Mouse (Mus musculus) cerebellum, postnatal 10 days (tissue): ENCODE results near the gene Adarb2.

Experiments used
- DNase-seq, 2 experiments: peaks; one replicate each; pipeline ENCODE4 v3.0.0; 2021; ENCODE audit warnings: mixed read lengths in 2 of 2

The Adarb2 gene

GRCm38 (mm10) chr13:8369868-8370387, 167.3 kb downstream of the Adarb2 start:
- DNase-seq: no peak

- peak; percentile 37 to 43 for DNase-seq
These were observed 185.9 kb downstream of the Adarb2 start for GRCm38 (mm10) chr13:8388541-8388940.

DNA sequence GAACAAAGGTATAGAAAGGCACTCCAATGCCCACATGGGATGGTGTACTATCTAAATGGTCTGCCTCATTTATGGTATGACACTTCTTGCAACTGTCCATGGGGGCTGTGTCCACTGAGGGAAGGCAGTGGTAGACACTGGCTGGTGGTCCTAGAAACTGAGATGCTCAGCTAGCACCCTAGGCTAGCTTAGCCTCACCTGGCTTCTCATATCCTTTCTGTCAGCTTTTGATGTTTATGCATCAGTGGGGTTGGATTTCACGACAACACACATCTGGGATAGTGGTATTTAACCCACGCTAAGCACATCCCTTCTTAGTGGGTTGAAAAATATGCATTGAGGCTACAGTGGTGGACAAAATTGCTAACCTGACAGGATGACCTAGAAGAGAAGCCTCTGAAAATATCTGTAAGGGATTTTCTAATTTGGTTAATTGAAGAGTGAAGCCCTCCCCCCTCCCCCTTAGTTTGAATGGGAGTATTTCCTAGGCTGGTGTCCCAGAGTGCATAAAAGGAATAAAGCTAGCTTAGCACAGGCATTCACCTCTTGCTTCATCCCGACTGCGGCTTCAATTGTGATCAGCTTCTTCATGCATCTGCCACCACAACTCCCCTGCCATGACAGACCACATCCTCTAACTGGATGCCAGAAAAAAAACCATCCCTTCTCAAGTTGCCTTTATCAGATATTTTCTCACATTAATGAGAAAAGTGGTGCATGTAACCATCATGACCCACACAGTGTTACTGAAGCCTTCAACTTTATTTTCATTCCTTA, 197.8 kb downstream of the Adarb2 start:
- no peak for DNase-seq

- no peak for DNase-seq
These were observed 199.7 kb downstream of the Adarb2 start for GRCm38 (mm10) chr13:8402324-8402873.

- no peak for DNase-seq
These were observed 203.4 kb downstream of the Adarb2 start for GRCm38 (mm10) chr13:8406020-8406419.

DNA sequence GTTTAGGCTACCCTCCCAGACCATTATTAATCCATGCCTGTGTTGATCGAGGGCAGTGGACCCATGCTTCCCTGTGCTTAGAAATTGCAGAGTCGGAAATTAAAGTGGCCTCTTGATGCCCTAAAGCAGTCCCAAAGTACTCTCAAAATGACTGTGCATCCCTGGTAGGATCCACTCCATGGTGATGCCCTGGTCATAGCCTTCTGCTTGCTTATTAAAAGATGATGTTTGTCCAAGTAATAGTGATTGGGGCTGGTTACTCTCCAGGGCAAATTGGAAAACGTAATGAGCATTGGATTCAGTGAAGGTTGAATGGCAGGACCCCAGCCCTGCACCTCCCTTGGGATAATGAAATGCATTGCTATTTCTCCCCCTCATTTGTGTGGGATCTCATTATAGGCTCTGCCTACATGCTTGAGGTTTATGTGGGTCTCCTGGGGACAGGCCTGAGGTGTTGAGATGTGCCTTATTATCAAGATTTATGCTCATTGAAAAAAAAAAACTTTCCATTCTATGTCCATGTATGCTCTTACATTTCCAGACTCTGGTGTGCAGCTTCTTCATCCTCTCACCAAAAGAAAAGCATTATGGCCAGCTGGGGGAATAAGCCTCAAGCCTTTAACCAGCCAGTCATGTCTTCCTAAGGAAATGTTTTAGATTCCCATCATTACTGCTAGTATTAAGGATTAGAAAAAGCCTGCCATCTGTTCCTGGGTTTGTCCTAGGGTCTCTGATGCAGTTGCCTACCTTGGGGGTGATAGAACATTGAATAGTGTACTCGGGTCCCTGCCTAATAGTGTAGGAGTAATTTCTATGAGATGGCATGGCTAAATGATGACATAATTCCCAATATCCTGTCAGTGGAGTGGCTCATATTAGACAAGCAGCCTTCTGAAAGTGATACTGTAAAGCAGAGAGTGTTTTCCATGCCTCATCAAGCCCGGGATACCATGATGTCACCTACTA, 208.0 kb downstream of the Adarb2 start:
- DNase-seq: no peak

DNA sequence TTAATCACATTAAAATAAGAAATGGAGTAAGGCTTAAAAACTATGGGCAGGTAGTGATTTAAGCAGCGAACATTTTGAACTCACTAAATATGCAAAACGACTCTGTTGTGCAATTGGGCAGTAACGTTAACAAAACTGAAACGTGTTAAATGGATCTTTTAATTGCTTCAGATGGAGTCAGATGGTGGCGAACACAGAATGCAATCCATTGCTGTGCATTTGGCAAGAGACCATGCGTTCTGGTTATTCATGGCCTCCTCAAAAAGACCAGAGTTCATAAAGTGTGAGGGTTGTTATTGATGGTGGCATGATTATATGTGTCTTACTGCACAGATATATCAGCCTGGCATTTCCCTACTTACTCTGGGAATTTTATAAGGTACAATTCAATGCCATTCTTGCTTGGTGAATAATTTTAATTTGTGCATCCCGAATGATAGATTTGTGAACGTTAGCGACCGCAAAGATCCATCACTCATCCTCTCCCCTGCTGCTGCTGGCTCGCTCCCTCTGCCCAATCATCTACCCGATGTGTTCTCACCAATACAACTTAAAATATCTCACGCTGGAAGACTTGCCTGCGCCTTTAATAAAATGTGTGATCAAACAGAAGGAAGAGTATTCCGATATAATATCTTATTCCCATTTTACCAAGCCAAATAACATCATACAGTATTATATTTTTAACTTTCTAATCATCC, 221.5 kb downstream of the Adarb2 start:
- DNase-seq: peak; percentile 23 to 34

DNA sequence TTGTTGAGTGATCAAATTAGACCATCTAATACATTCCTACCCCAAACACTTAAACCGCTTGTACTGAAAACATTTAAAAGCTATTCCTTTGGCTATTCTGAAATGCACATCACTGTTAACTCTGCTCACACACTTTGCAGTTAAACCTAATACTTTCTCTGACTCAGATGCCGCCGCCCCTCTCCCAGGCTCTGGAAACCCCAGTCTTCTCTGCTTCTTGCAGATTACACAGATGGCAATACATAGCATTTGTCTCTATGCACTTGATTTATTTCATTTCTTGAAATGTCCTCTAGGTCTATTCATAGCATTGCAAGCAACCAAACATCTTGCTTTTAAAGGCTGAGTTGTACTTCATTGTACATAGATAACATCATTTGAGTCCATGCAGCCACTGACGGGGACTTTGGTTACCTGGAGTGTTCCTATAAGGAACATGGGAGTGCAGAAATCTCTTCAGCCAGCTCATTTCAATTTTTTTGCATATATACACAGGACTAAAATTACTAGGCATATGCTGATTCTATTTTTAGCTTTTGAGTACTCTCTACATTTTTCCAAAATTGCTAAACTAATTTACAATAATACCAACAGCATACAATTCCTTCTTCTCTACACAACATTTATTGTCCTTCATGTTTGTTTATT, 236.6 kb downstream of the Adarb2 start:
- no peak for DNase-seq

DNA sequence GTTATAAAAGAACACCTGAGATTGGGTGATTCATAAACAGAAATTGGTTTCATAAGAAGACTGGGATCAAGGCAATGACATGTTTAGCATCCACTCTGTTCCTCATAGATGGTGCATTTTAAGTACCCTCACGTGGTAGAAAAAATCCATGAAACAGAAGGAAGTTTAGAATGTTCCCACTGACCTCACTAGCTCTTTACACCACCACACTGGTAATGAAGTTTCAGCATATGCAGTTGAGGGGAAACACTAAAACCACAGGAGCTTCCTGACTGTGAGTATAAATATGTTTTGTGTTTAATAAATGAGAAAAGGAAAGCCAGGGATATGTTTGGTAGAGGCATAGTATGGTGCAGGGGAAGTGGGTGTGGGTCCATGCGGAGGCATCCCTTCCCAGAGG, 242.7 kb downstream of the Adarb2 start:
- DNase-seq: no peak

GRCm38 (mm10) chr13:8448192-8448879, 245.7 kb downstream of the Adarb2 start:
- peak in 1 of 2 experiments; percentile 13 for DNase-seq

GRCm38 (mm10) chr13:8451581-8451980, 248.9 kb downstream of the Adarb2 start:
- peak in 1 of 2 experiments; percentile 16 for DNase-seq

DNA sequence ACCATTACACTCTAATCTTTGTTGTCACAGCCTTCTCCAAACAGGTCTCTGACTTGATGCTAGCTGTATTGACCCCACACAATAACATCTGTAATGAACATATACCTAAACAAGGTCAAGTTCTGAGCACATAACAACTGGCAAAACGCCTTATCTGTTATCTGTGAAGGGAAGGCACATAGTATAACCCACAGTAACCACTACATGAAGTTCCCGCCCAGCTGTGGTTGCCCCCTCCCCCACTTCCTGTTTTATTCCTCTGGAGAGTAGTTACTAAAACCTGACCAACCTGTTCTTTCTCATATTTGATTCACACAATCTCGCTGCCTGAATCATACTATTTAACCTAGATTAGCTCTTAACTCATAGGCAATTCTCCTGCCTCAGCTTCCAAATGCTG, 254.2 kb downstream of the Adarb2 start:
- no peak for DNase-seq

DNA sequence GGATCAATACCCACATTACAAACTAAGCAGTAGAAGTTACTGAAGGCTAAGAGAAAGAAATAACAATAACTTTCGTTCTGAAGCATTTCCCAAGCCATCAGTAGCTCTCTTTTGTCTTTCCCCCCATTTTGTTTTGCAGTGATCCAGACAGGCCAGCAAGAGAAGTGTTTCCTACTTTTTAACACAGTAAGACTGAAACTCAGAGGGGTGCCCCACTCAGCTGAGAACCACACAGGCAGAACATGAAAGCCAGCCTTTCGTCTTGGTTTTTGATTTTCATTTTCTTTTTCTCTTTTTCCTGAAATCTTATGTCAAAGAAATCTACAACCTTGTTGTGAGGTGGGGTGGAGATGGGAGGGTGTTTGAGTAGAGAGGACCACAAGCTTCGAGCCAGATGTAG, 255.2 kb downstream of the Adarb2 start:
- DNase-seq: no peak

DNA sequence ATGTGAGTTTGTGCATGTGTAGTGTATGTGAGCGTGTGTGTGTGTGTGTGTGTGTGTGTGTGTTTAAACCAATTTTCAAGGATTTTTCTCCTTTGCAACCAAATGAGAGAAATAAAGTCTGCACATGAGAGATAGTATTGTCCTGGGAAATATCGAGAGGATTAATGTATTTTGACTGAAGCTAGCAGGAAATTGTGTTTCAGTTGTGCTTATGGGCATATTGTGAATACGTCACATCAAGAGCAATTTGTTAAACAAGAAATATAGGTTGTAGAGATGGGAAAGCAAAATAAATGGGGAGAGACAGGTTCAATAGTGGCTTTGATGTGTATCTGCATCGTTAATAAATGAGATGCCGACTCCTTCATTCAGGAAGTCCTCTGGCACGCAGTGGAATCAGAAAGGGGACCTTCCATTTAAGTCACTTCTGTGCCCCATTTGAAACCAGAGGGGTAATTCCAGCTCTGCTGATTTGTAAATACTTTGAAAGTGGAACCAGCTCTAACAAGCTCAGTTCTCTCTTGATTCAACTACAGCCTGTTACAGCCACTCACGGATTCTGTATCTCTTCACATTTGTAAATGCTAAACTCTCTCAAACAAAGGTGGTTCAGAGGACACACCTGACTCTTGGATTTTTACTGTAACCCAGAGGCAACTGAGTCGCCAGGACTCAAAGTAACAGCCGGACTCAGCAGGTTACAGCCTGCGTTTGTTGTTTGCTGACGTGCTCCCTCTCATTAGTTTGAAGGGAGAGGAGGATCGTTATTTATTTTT, 265.1 kb downstream of the Adarb2 start:
- DNase-seq: no peak

GRCm38 (mm10) chr13:8476237-8476636, 273.6 kb downstream of the Adarb2 start:
- DNase-seq: peak in 1 of 2 experiments; percentile 14

- no peak for DNase-seq
These were observed 276.1 kb downstream of the Adarb2 start for GRCm38 (mm10) chr13:8478731-8479130.

GRCm38 (mm10) chr13:8479970-8480369, 277.3 kb downstream of the Adarb2 start:
- no peak for DNase-seq

DNA sequence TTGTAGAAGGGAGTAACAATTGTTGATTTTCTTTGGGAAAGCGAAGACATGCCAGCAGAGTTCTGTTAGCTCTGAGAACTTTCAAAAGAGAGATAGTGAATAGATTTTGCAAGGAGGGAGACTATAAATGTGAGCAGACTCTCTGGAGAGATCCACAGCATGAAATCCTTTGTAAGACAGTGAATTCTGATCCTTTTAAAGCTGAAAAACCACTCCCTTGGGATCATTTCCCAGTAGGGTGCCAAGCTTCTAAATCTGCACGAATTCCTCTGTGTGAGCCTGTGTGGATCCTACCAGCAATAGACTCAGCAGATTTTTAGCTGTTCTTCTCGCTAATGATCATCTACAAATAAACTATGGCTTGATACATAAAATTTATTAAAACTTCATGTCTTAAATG, 278.7 kb downstream of the Adarb2 start:
- no peak for DNase-seq

- peak; percentile 95 to 96 for DNase-seq
These were observed 282.1 kb downstream of the Adarb2 start for GRCm38 (mm10) chr13:8484592-8485272.
